Mouse (Mus musculus) kidney, adult 2 months (tissue): ENCODE measurements around the gene Crb1. TPM values are rescaled to one million over a fixed set of nuclear protein-coding genes. Genes with fewer than 3 reads are reported as not detected.
"Not testable (repeated sequence)": the region's sequence is repeated elsewhere in the genome, so short reads cannot be mapped to it uniquely, and the experiment has no call there.

Source experiments
- DNase-seq: peaks from one replicate; pipeline ENCODE4 v3.0.0; 2021
- H3K27ac ChIP-seq: fragments of 200-500 bp; 2 replicates; pipeline ENCODE4 v1.5.1; 2012; ENCODE audit warnings: low read depth, low read length, control low read depth, inconsistent platforms; ENCODE audit not compliant: insufficient read depth
- H3K27me3 ChIP-seq: fragments of 200-500 bp; replicated peaks from 2 replicates; pipeline ENCODE4 v1.6.1; 2012; ENCODE audit warnings: mild to moderate bottlenecking, moderate library complexity, low read length, inconsistent platforms; ENCODE audit not compliant: control insufficient read depth, insufficient read depth
- H3K36me3 ChIP-seq: fragments of 200-500 bp; 2 replicates; pipeline ENCODE4 v1.6.1; 2012; ENCODE audit warnings: mild to moderate bottlenecking, moderate library complexity, low read length, inconsistent platforms; ENCODE audit not compliant: control insufficient read depth, insufficient read depth
- H3K4me1 ChIP-seq: fragments of 200-500 bp; 2 replicates; pipeline ENCODE4 v1.6.1; 2011; ENCODE audit warnings: low read length; ENCODE audit not compliant: control insufficient read depth, insufficient read depth
- H3K4me3 ChIP-seq: fragments of 200-500 bp; 2 replicates; pipeline ENCODE4 v1.5.1; 2011; ENCODE audit warnings: mild to moderate bottlenecking, low read depth, low read length, control low read depth; ENCODE audit not compliant: insufficient read depth
- CTCF ChIP-seq: fragments of 200-500 bp; conservative IDR thresholded peaks from 2 replicates; pipeline ENCODE4 v1.5.1; 2011; ENCODE audit warnings: low read depth, mild to moderate bottlenecking, control low read depth, low read length, moderate library complexity, mixed read lengths; ENCODE audit not compliant: insufficient read depth, insufficient read length
- POLR2A ChIP-seq: fragments of 200-500 bp; IDR thresholded peaks from one replicate; pipeline ENCODE4 v1.6.1; 2011; ENCODE audit warnings: low read depth, low read length, control low read depth
- WGBS: fragments of 180-500 bp; shearing (Covaris S2); methylation state at CpG from one replicate; pipeline ENCODE4 v1.1.7; 2018; 5-methylcytosine and 5-hydroxymethylcytosine counted together
- polyA plus RNA-seq: library from polyadenylated mRNA; depleted of rRNA; stranded (reverse); fragments of >200 nt; gene quantifications from 2 replicates; pipeline ENCODE4 v1.2.3, GENCODE M21; 2012; rRNA removed

Gene Crb1
- 0.12 and 0.23 TPM in 2 replicates for polyA plus RNA-seq

DNA sequence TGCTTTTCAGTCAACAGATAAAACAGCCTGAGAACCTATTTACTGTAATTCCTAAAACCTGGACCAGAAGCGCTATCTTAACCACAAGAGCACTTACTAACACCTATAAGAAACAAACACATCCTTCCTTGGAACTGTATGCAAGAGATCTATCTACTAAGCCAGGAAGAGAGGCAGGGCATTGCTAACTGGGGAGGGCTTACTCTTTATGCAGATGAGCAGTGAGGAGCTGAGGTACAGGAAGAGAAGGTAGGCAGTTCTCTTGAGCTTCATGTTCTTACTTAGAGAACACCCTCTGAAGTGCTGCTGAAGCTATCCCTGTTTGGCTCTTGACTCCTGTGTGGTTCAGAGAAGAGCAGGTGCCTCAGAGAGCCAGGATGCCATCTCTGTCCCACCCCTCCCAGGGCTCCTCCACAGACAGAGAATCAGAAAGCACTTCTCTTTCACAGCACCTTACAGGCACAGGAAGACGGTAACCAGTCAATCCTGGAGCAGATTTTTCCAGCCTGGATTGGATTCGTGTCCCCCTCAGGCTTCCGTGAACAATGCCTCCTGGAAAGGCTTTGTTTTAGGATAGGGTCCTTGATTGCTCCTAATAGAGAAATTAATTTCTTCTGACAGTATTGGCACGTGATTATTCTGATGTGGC is at the start of gene Crb1:
Gene Crb1 (minus strand): TSS at position 463 of the 649 bp plus-strand sequence.
- no peaks in the 10 kb centered on the region for H3K36me3 ChIP-seq
- H3K4me3 ChIP-seq = no peak within 1 kb of the TSS
- no peak within 1 kb of the TSS for H3K27ac ChIP-seq
- H3K4me1 ChIP-seq = peaks cover 3% of the 10 kb centered on the region; the same call in 1 of the 2 replicates
- no peaks in the 10 kb centered on the region for H3K27me3 ChIP-seq
- WGBS = 11% methylated on average over 5 of the region's 5 CpGs
- no peak for DNase-seq
- TF ChIP-seq POLR2A (no peak), CTCF (no peak)

DNA sequence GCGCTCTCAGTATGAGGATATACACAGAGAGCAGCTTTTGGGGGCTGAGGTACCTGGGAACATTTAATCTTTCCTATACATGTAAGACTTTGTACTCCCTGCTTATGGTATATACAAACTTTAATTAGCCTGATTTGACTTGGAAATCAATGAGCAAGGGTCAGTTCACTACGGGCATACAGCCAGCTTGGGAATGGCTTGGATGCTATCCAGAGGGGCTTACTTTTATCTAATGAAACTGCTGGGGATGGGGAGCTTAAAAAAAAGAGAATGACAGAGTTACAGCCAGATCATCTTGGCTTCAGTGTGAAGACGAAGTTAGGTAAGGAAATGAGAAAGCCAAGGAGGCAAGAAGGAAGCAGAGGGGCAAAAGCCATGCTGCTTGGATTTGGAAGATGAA is 48.1 kb upstream of the Crb1 start:
- TF ChIP-seq POLR2A (no peak), CTCF (no peak)
- peaks cover 10% of the 10 kb centered on the region for H3K4me1 ChIP-seq
- H3K27me3 ChIP-seq = no peaks in the 10 kb centered on the region
- H3K27ac ChIP-seq = no peak overlapping the region
- DNase-seq = peak; percentile 17
- no peak overlapping the region for H3K4me3 ChIP-seq
- H3K36me3 ChIP-seq = no peaks in the 10 kb centered on the region; the same call in 1 of the 2 replicates
- WGBS = 36% methylated on average over 3 of the region's 3 CpGs

DNA sequence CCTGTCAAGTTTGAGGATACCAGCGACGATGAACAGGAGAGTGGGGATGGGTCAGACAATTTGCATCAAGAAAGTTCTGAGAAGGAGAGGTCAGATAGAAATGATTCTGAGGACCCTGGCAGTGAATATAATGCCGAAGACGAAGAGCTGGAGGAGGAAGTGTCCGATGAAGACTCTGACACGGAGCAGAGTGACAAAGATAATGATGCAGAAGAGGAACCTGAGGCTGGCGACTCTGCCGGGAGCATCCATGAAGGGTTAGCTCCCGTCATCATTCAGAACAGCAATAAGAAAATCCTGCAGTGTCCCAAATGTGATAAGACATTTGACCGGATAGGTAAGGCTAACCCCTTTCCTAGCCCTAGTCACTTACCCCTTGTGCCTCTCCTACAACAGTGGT is 47.0 kb upstream of the Crb1 start:
- no peak for DNase-seq
- Histone ChIP-seq H3K4me3 (peak overlapping the region; percentile 5), H3K4me1 (peaks cover 10% of the 10 kb centered on the region), H3K27ac (no peak overlapping the region), H3K27me3 (no peaks in the 10 kb centered on the region), H3K36me3 (no peaks in the 10 kb centered on the region; the same call in 1 of the 2 replicates)
- TF ChIP-seq POLR2A (no peak), CTCF (no peak)
- 27% methylated on average over 10 of the region's 10 CpGs for whole genome bisulfite sequencing

DNA sequence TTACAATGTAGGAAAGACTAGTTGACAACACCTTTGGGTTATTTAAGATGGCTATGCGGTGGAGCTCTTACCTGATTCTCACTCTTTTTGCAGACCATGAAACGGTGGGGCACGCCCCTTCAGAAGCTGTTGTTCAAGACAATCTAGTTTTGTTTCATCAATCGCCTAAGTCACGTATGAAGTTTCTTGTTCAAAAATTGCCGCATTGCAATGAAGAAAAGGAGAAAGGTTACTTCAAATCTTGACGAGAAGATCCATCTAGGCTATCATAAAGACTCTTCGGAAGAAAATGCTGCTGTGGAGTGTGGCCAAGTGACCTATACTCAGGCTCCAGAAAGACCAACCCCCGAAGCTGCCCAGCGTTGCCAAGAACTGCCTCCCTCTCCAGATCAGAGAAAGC is 46.0 kb upstream of the Crb1 start:
- 5% methylated on average over 10 of the region's 10 CpGs for WGBS
- no peak for TF ChIP-seq CTCF

DNA sequence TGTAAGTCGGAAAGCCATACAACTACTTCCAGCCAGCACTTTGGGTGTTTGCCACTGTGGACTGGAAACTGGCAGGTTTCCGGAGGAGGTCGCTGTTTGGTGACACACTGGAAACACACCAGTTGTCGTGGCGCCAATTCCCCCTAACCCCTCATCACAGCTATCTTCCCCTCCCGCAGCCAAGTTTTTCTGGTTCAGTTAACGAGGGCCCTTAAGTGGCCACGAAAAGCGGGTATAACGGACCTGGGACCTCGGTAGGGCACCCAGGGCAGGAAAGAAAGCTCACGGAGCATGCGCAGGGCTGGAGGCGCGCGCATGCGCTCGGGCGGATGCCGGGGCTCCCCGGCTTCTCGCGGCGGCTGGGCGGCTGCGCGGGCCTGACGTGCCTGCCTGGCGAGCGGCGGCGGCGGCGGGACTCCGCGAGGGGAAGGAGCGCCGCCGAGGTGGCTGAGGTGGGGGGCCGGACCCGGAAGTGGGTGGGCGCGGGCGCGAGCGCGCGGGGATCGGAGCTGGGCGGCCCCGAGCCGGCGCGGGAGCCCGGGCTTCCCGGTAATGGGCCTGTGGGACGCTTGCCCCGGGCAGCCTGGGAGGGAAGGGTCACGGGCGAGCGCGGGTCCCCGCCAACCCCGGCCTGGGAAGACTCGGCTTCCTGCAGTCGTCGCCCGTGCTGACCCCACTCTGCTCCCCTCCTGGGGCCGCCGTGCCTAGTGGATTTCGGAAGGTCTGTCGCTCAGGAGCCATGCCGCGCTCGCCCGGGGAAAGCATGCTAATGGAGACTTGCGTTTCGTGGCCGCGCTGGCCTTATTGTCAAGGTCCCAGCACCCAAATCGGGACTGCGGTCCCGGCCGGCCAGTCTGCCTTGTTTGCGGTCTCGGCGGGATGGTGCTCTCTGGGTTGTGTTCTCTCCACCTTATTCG is 45.2 kb upstream of the Crb1 start, which contains the start of gene Zbtb41:
Gene Zbtb41 (plus strand): TSS at position 414 of the 917 bp plus-strand sequence.
- peak; percentile 57 for TF ChIP-seq CTCF
- TF ChIP-seq POLR2A = no peak
- H3K36me3 ChIP-seq = no peaks in the 10 kb centered on the region

More for the DNA sequence above, 46.0 kb upstream of the Crb1 start:
- H3K4me3 ChIP-seq = peak overlapping the region; percentile 72
- H3K27ac ChIP-seq = peak overlapping the region; percentile 30; the same call in 1 of the 2 replicates
- no peaks in the 10 kb centered on the region for H3K27me3 ChIP-seq
- no peaks in the 10 kb centered on the region for H3K36me3 ChIP-seq
- H3K4me1 ChIP-seq = peaks cover 10% of the 10 kb centered on the region
- peak; percentile 79 for DNase-seq

DNA sequence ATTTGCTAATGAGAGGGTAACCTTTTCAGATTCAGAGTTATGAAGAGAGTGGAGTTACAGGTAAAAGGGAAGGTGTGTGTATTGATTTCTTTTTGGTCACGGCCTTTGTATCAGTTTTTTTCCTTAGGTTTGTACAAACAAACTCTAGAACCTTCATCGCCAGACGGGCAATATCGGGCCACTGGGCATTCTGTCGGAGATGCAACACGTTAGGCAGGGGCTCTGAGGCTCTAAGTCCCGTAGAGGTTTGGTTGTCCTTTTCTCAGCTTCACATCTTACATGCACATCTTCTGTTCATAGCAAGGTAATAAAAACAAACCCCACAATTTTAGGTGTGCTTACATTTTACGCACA is 44.6 kb upstream of the Crb1 start:
- WGBS = 1% methylated on average over 8 of the region's 8 CpGs
- TF ChIP-seq CTCF (no peak), POLR2A (no peak)
- DNase-seq = no peak
- H3K27me3 ChIP-seq = no peaks in the 10 kb centered on the region
- peak overlapping the region; percentile 81 for H3K27ac ChIP-seq
- H3K4me3 ChIP-seq = peak overlapping the region; percentile 72
- H3K4me1 ChIP-seq = peaks cover 10% of the 10 kb centered on the region
- H3K36me3 ChIP-seq = no peaks in the 10 kb centered on the region

More for the DNA sequence above, 45.2 kb upstream of the Crb1 start, which contains the start of gene Zbtb41:
- peak within 1 kb of the TSS; percentile 81 for H3K27ac ChIP-seq
- peak within 1 kb of the TSS; percentile 72 for H3K4me3 ChIP-seq
- H3K4me1 ChIP-seq = peaks cover 10% of the 10 kb centered on the region
- no peaks in the 10 kb centered on the region for H3K27me3 ChIP-seq
- DNase-seq = peak; percentile 93
- under 1% methylated on average over 79 of the region's 88 CpGs for WGBS

DNA sequence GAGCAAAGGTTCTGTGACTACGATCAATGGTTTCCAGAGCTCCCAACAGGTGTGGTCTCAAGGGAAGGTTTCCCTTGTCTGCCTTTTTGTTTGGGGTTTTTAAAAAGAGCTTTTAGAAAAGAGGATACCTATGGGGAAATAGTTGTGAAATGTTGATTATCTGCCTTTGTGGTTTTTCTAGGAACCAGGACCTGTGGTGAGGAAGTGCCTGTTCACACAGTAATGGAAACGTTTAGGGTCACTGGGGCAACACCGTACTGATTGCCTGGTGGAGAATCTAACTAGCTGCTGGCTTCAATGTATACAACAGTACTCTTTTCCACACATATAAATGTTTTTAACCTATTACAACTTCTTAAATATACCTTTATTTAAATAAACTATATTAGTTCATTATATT is 36.6 kb upstream of the Crb1 start:
- TF ChIP-seq CTCF (no peak), POLR2A (no peak)
- Histone ChIP-seq H3K27me3 (no peaks in the 10 kb centered on the region), H3K36me3 (no peaks in the 10 kb centered on the region), H3K27ac (no peak overlapping the region), H3K4me3 (no peak overlapping the region), H3K4me1 (no peaks in the 10 kb centered on the region)
- 79% methylated on average over 3 of the region's 3 CpGs for WGBS
- DNase-seq = no peak

DNA sequence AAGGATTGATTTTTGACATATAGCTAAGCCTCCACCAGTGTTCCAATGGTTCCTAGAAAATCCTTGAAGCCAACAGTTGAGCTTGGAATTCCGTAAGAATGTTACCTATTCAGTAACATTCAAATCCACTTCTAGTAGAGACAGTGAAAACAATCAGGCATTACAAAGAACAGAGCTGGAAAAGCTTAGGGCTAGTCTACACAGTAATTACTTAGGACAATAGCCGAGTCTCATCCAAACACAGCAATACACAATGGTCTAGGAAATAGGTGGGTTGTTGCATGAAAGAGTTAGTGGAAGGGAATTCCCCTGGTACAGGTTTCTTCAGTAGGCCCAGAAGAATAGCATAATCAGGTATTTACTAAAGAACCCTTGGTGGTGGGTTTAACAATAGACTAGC is 35.5 kb upstream of the Crb1 start:
- H3K4me1 ChIP-seq, H3K4me3 ChIP-seq, H3K27ac ChIP-seq, H3K27me3 ChIP-seq, H3K36me3 ChIP-seq, DNase-seq: not testable (repeated sequence)
- WGBS = 89% methylated on average over 2 of the region's 2 CpGs
